Mouse (Mus musculus) heart, embryonic 11.5 days (tissue): ENCODE results near the gene Amhr2. TPM values are rescaled to one million over a fixed set of nuclear protein-coding genes. Genes with fewer than 3 reads are reported as not detected.

Source experiments
- ATAC-seq: fragments of 200-750 bp; cut with Nextera tagmentation; replicated peaks from 2 replicates; pipeline ENCODE4 v1.8.0; 2017; ENCODE audit warnings: moderate library complexity; ENCODE audit not compliant: insufficient number of reproducible peaks, low FRiP score, low TSS enrichment
- H3K27ac ChIP-seq: fragments of 300-500 bp; sonication (generic); 2 replicates; pipeline ENCODE4 v1.5.1; 2014; ENCODE audit warnings: mild to moderate bottlenecking, low read depth, low read length
- H3K27me3 ChIP-seq: fragments of 300-500 bp; sonication (generic); 2 replicates; pipeline ENCODE4 v1.6.1; 2014; ENCODE audit warnings: mild to moderate bottlenecking, low read length, mixed read lengths; ENCODE audit not compliant: control insufficient read depth, insufficient read depth
- H3K36me3 ChIP-seq: fragments of 300-500 bp; sonication (generic); 2 replicates; pipeline ENCODE4 v1.6.1; 2014; ENCODE audit warnings: mild to moderate bottlenecking, low read length, moderate library complexity, mixed read lengths; ENCODE audit not compliant: control insufficient read depth, insufficient read depth
- H3K4me1 ChIP-seq: fragments of 300-500 bp; sonication (generic); 2 replicates; pipeline ENCODE4 v1.6.1; 2014; ENCODE audit warnings: low read length; ENCODE audit not compliant: control insufficient read depth, insufficient read depth
- H3K4me2 ChIP-seq: fragments of 300-500 bp; sonication (generic); 2 replicates; pipeline ENCODE4 v1.6.1; 2014; ENCODE audit warnings: mild to moderate bottlenecking, moderate library complexity
- H3K4me3 ChIP-seq: fragments of 300-500 bp; sonication (generic); 2 replicates; pipeline ENCODE4 v1.5.1; 2014; ENCODE audit warnings: low read depth, low read length
- H3K9ac ChIP-seq: fragments of 300-500 bp; sonication (generic); 2 replicates; pipeline ENCODE4 v1.6.1; 2014; ENCODE audit warnings: mild to moderate bottlenecking, low read depth, low read length, moderate library complexity
- H3K9me3 ChIP-seq: fragments of 300-500 bp; sonication (generic); replicated peaks from 2 replicates; pipeline ENCODE4 v1.6.1; 2016; ENCODE audit warnings: low read length; ENCODE audit not compliant: control insufficient read depth
- WGBS: fragments of 180-500 bp; shearing (Covaris S2); extraction: QIAGEN DNeasy Blood & Tissue Kit; methylation state at CpG from one replicate; pipeline ENCODE4 v1.1.7; 2014; ENCODE audit not compliant: insufficient replicate concordance; 5-methylcytosine and 5-hydroxymethylcytosine counted together
- polyA plus RNA-seq: library from polyadenylated mRNA; unstranded; fragments of >200 nt; fragmentation: Nextera tagmentation; extraction: Ambion mirVana; gene quantifications from 2 replicates; pipeline ENCODE4 v1.2.1, GENCODE M21; 2014

The Amhr2 gene
- polyA plus RNA-seq, 1 experiment from 2014 or later, result 1.2 TPM

- ATAC-seq, result no peak
- Histone ChIP-seq H3K36me3 (no peaks in the 10 kb centered on the region), H3K4me3 (no peak overlapping the region), H3K27ac (no peak overlapping the region), H3K4me2 (no peak overlapping the region), H3K4me1 (peaks cover 7% of the 10 kb centered on the region), H3K9ac (no peak overlapping the region), H3K9me3 (no peaks in the 10 kb centered on the region), H3K27me3 (no peaks in the 10 kb centered on the region)
- WGBS, result 48% methylated on average over 2 of the region's 2 CpGs
Measured at GRCm38 (mm10) chr15:102442490-102442889, 2.7 kb upstream of the Amhr2 start.

GRCm38 (mm10) chr15:102446448-102446847, 1.3 kb downstream of the Amhr2 start:
- H3K9ac ChIP-seq, result no peak overlapping the region
- peaks cover 7% of the 10 kb centered on the region for H3K4me1 ChIP-seq
- H3K4me3 ChIP-seq, result no peak overlapping the region
- H3K27me3 ChIP-seq, result no peaks in the 10 kb centered on the region
- no peak; the same call in 1 of the 2 replicates for ATAC-seq
- WGBS, result 20% methylated on average over 5 of the region's 6 CpGs
- no peaks in the 10 kb centered on the region for H3K36me3 ChIP-seq
- H3K4me2 ChIP-seq, result 0 out of 2 replicates have a peak overlapping the region, but pooled peaks have one; percentile 12
- no peaks in the 10 kb centered on the region for H3K9me3 ChIP-seq
- H3K27ac ChIP-seq, result no peak overlapping the region

GRCm38 (mm10) chr15:102449366-102449765, 4.2 kb downstream of the Amhr2 start:
- Histone ChIP-seq H3K36me3 (no peaks in the 10 kb centered on the region), H3K27ac (no peak overlapping the region)
- 33% methylated on average over 8 of the region's 8 CpGs for WGBS

DNA sequence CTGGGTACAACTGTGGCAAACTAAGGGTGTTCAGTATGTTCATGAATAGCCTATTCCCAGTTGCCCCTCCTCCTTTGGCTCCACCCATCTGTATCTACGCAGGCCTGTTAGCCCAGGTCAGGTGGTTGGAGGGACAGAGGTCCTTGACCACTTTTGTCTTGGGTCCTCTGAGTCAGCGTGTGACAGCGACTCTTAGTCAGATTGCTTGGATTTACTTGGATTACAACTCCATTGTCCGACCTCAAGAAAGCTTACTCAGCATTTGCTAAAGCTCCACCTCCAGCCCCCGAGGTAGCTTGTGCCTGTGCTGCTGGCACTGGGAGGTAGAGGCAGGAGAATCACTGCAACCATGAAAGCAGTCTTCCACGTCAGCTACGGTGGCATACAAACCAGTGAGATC, 5.8 kb downstream of the Amhr2 start:
- ATAC-seq, result no peak
- no peaks in the 10 kb centered on the region for H3K36me3 ChIP-seq
- H3K9ac ChIP-seq, result no peak overlapping the region
- no peak overlapping the region for H3K4me3 ChIP-seq
- H3K9me3 ChIP-seq, result no peaks in the 10 kb centered on the region
- no peak overlapping the region for H3K27ac ChIP-seq
- no peak overlapping the region for H3K4me2 ChIP-seq
- 40% methylated on average over 7 of the region's 7 CpGs for WGBS
- H3K4me1 ChIP-seq, result peaks cover 6% of the 10 kb centered on the region
- no peaks in the 10 kb centered on the region for H3K27me3 ChIP-seq

More at GRCm38 (mm10) chr15:102449366-102449765, 4.2 kb downstream of the Amhr2 start:
- Histone ChIP-seq H3K9ac (no peak overlapping the region), H3K4me2 (no peak overlapping the region), H3K9me3 (no peaks in the 10 kb centered on the region), H3K4me1 (peaks cover 7% of the 10 kb centered on the region), H3K27me3 (no peaks in the 10 kb centered on the region), H3K4me3 (no peak overlapping the region)
- no peak for ATAC-seq

DNA sequence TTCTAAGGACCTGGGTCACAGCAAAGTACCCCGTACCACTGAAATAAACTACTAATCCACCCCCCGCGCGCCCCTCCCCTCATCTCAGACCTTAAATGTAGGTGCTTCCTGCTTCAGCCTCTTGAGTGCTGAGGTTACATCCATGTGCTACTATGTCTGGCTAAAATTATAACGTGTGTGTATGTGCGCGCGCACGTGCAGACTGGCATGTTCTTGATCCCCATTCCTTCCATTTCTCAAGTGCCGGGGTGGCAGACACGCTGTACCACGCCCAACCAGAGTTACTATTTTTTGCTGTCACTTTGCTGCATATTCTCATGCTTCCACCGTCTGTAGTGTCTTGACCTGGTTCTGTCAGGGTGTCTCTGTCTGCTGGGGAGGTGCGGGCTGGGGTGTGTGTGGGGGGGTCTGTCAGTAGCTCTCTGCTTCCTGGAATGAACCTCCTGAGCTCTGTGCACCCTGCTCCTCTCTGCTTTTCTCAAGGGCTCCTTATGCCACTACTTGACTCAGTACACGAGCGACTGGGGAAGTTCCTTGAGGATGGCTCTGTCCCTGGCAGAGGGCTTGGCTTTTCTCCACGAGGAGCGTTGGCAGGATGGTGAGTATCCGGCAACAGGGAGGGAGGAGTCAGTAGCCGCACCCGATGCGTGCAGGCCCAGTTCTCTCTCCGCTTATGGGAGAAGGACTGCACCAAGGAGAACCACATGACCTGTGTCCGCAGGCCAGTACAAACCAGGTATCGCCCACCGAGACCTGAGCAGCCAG, 6.7 kb downstream of the Amhr2 start:
- Histone ChIP-seq H3K9ac (no peak overlapping the region), H3K36me3 (no peaks in the 10 kb centered on the region), H3K4me3 (no peak overlapping the region), H3K4me1 (no peaks in the 10 kb centered on the region), H3K4me2 (no peak overlapping the region), H3K27ac (no peak overlapping the region), H3K27me3 (no peaks in the 10 kb centered on the region), H3K9me3 (no peaks in the 10 kb centered on the region)
- no peak for ATAC-seq
- WGBS, result 75% methylated on average over 26 of the region's 26 CpGs

DNA sequence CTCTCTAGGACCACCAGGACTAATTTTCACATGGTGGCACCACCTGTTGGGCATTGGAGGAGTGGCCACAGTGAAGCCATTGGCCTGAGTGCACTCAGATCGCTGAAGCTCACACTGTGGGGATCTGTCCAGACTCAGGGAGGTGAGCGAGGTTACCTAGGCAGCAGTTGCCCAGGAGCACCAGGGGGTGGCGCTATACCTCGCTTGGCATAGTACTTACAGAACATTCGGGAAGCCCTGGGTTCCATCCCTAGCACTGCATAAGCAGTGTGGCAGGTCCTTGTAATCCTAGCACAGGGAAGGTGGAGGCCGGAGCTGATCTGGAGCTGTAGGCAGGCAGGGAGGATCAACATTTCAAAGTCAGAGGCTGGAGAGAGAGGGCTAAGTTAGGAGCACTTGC, 10.8 kb downstream of the Amhr2 start:
- Histone ChIP-seq H3K27me3 (no peaks in the 10 kb centered on the region), H3K9ac (no peak overlapping the region), H3K4me1 (peaks cover 9% of the 10 kb centered on the region; the same call in 1 of the 2 replicates), H3K4me3 (no peak overlapping the region), H3K4me2 (no peak overlapping the region), H3K9me3 (no peaks in the 10 kb centered on the region), H3K27ac (no peak overlapping the region), H3K36me3 (no peaks in the 10 kb centered on the region)
- no peak for ATAC-seq
- 34% methylated on average over 6 of the region's 6 CpGs for WGBS

- H3K27ac ChIP-seq, result peak overlapping the region; percentile 74
- 0 out of 2 replicates have a peak, but pooled peaks cover 2% of the 10 kb centered on the region for H3K36me3 ChIP-seq
- no peak overlapping the region for H3K9ac ChIP-seq
- peak overlapping the region; percentile 75 for H3K4me2 ChIP-seq
- no peaks in the 10 kb centered on the region for H3K9me3 ChIP-seq
- ATAC-seq, result no peak
- peak overlapping the region; percentile 56 for H3K4me3 ChIP-seq
- no peaks in the 10 kb centered on the region for H3K27me3 ChIP-seq
- H3K4me1 ChIP-seq, result peaks cover 11% of the 10 kb centered on the region; the same call in 1 of the 2 replicates
- 61% methylated on average over 5 of the region's 5 CpGs for WGBS
Measured at GRCm38 (mm10) chr15:102458050-102458736, 13.0 kb downstream of the Amhr2 start.

- Histone ChIP-seq H3K4me1 (peaks cover 11% of the 10 kb centered on the region; the same call in 1 of the 2 replicates), H3K9ac (peak within 1 kb of the TSS; percentile 65), H3K36me3 (0 out of 2 replicates have a peak, but pooled peaks cover 2% of the 10 kb centered on the region), H3K27ac (peak within 1 kb of the TSS; percentile 75), H3K4me2 (peak within 1 kb of the TSS; percentile 75), H3K9me3 (no peaks in the 10 kb centered on the region), H3K27me3 (no peaks in the 10 kb centered on the region), H3K4me3 (peak within 1 kb of the TSS; percentile 56)
- ATAC-seq, result peak; percentile 75
- WGBS, result under 1% methylated on average over 19 of the region's 19 CpGs
Measured at GRCm38 (mm10) chr15:102458904-102459317, 13.7 kb downstream of the Amhr2 start, which contains the start of gene Prr13. TSS of gene Prr13 (plus strand) at chr15:102459028.
